8 mouse cellular contexts compared by ENCODE assay signal in genomic region chr1:152902665-152903516, GRCm38 (mm10). TPM values are rescaled to one million over a fixed set of nuclear protein-coding genes. Genes with fewer than 3 reads are reported as not detected.
A peak's percentile ranks its signal among the peaks of the same experiment; 100 is the strongest.
DNase-seq lines count a peak whose midpoint lies in the region; ATAC-seq and TF ChIP-seq lines count a peak whose summit lies in the region.

No protein-coding gene starts in this region.

- peak; percentile 98 for DNase-seq in 416B (ENCODE audit: low read depth)
- peak; percentile 95 for DNase-seq in heart, adult 9 months (ENCODE audit: low spot score in 2 of 2)
- DNase-seq in monocyte, adult 2 months (ENCODE audit: low read depth in 1 of 2, low spot score in 2 of 2) = peak; percentile 81 to 90
- peak; percentile 90 to 92 for DNase-seq in spleen, postnatal 36 days (ENCODE audit: low spot score in 2 of 2)

- peak; percentile 90 for ATAC-seq in embryonic facial prominence, embryonic 15.5 days (ENCODE audit: insufficient number of reproducible peaks, low FRiP score, low TSS enrichment, low read depth)
- peak; percentile 90 for ATAC-seq in kidney, embryonic 14.5 days (ENCODE audit: low FRiP score, low TSS enrichment)
- ATAC-seq in limb, embryonic 15.5 days (ENCODE audit: insufficient number of reproducible peaks, low FRiP score, low TSS enrichment, low read depth) = peak; percentile 87

- H3K4me1 ChIP-seq in bone marrow, adult 2 months (ENCODE audit: control insufficient read depth, insufficient read depth, low read length) = no peaks in the 10 kb centered on the region; the same call in 1 of the 2 replicates
- H3K4me1 ChIP-seq in embryonic facial prominence, embryonic 15.5 days = peaks cover 20% of the 10 kb centered on the region
- H3K4me1 ChIP-seq in kidney, embryonic 14.5 days (ENCODE audit: control insufficient read depth, insufficient read depth, low read length) = peaks cover 11% of the 10 kb centered on the region
- H3K4me1 ChIP-seq in limb, embryonic 15.5 days = peaks cover 15% of the 10 kb centered on the region

- H3K4me3 ChIP-seq in bone marrow, adult 2 months (replicated peaks; ENCODE audit: control insufficient read depth, low read depth, low read length) = peak overlapping the region; percentile 93
- peak overlapping the region; percentile 95 for H3K4me3 ChIP-seq in embryonic facial prominence, embryonic 15.5 days (replicated peaks)
- peak overlapping the region; percentile 96 for H3K4me3 ChIP-seq in kidney, embryonic 14.5 days (ENCODE audit: low read length)
- peak overlapping the region; percentile 90 for H3K4me3 ChIP-seq in limb, embryonic 15.5 days

- peak overlapping the region; percentile 85 for H3K9ac ChIP-seq in embryonic facial prominence, embryonic 15.5 days
- H3K9ac ChIP-seq in kidney, embryonic 14.5 days (ENCODE audit: low read depth, low read length) = peak overlapping the region; percentile 97
- peak overlapping the region; percentile 85 for H3K9ac ChIP-seq in limb, embryonic 15.5 days

- no peaks in the 10 kb centered on the region for H3K9me3 ChIP-seq in embryonic facial prominence, embryonic 15.5 days (replicated peaks)
- no peaks in the 10 kb centered on the region for H3K9me3 ChIP-seq in kidney, embryonic 14.5 days (ENCODE audit: control insufficient read depth, low read length)
- H3K9me3 ChIP-seq in limb, embryonic 15.5 days = no peaks in the 10 kb centered on the region

- peak; percentile 62; the same call in 1 of the 2 replicates for TF ChIP-seq POLR2A in bone marrow, adult 2 months (IDR thresholded peaks at IDR 0.05; ENCODE audit: borderline replicate concordance, control insufficient read depth, low read depth, low read length)

- no peak for TF ChIP-seq CTCF in bone marrow, adult 2 months (IDR thresholded peaks at IDR 0.05; ENCODE audit: control insufficient read depth, insufficient read depth, low read length)

- peak overlapping the region; percentile 99 for H3K4me2 ChIP-seq in embryonic facial prominence, embryonic 15.5 days (replicated peaks)
- peak overlapping the region; percentile 73 for H3K4me2 ChIP-seq in kidney, embryonic 14.5 days (replicated peaks; ENCODE audit: low read depth, low read length)
- peak overlapping the region; percentile 97 for H3K4me2 ChIP-seq in limb, embryonic 15.5 days

- WGBS in bone marrow, adult 2 months = under 1% methylated on average over 59 of the region's 69 CpGs
- WGBS in embryonic facial prominence, embryonic 15.5 days = under 1% methylated on average over 48 of the region's 69 CpGs
- under 1% methylated on average over 57 of the region's 69 CpGs for WGBS in kidney, embryonic 14.5 days
- under 1% methylated on average over 59 of the region's 69 CpGs for WGBS in limb, embryonic 15.5 days

- H3K36me3 ChIP-seq in embryonic facial prominence, embryonic 15.5 days = no peaks in the 10 kb centered on the region
- H3K36me3 ChIP-seq in kidney, embryonic 14.5 days (ENCODE audit: control insufficient read depth, insufficient read depth, low read length) = no peaks in the 10 kb centered on the region
- H3K36me3 ChIP-seq in limb, embryonic 15.5 days = no peaks in the 10 kb centered on the region

- no peaks in the 10 kb centered on the region for H3K27me3 ChIP-seq in embryonic facial prominence, embryonic 15.5 days
- H3K27me3 ChIP-seq in kidney, embryonic 14.5 days (ENCODE audit: control insufficient read depth, insufficient read depth, low read length) = no peaks in the 10 kb centered on the region
- H3K27me3 ChIP-seq in limb, embryonic 15.5 days = no peaks in the 10 kb centered on the region

- peak overlapping the region; percentile 100 for H3K27ac ChIP-seq in bone marrow, adult 2 months (ENCODE audit: control insufficient read depth, insufficient read depth, low read depth, low read length, poor library complexity)
- H3K27ac ChIP-seq in embryonic facial prominence, embryonic 15.5 days (replicated peaks) = peak overlapping the region; percentile 100
- peak overlapping the region; percentile 98 for H3K27ac ChIP-seq in kidney, embryonic 14.5 days (ENCODE audit: low read depth, low read length)
- peak overlapping the region; percentile 98 for H3K27ac ChIP-seq in limb, embryonic 15.5 days

RNA-seq across cellular contexts. Expression of gene Smg7, which starts 0.4 kb away (rescaled TPM):
- polyA plus RNA-seq in bone marrow, adult 2 months (2011; ENCODE audit: insufficient read depth, insufficient read length, low replicate concordance, missing spikeins) = 26.8 and 41.0 TPM in 2 replicates
- polyA plus RNA-seq in embryonic facial prominence, embryonic 15.5 days (2015; fragmentation: Nextera tagmentation; extraction: Ambion mirVana) = 27.0 and 27.6 TPM in 2 replicates
- 27.9 and 43.1 TPM in 2 replicates for polyA plus RNA-seq in kidney, embryonic 14.5 days (2014; fragmentation: Nextera tagmentation; extraction: Ambion mirVana)
- 23.6 and 25.9 TPM in 2 replicates for polyA plus RNA-seq in limb, embryonic 15.5 days (2015; fragmentation: Nextera tagmentation; extraction: Ambion mirVana)

RNA-seq across cellular contexts. Expression of gene Nmnat2, which starts 51.9 kb away (rescaled TPM):
- polyA plus RNA-seq in bone marrow, adult 2 months (2011; ENCODE audit: insufficient read depth, insufficient read length, low replicate concordance, missing spikeins) = 7.5 TPM in 1 of 2 replicates, not detected in the other
- 2.5 and 2.8 TPM in 2 replicates for polyA plus RNA-seq in embryonic facial prominence, embryonic 15.5 days (2015; fragmentation: Nextera tagmentation; extraction: Ambion mirVana)
- polyA plus RNA-seq in kidney, embryonic 14.5 days (2014; fragmentation: Nextera tagmentation; extraction: Ambion mirVana) = 0.79 and 0.93 TPM in 2 replicates
- 1.4 and 2.4 TPM in 2 replicates for polyA plus RNA-seq in limb, embryonic 15.5 days (2015; fragmentation: Nextera tagmentation; extraction: Ambion mirVana)

Comparison
In these comparisons a context has a peak if more than half of its experiments do, and no peak if none do; other contexts are left out.
1. Peak in every context shown above with its lines: DNase-seq, ATAC-seq, H3K4me3 ChIP-seq and H3K27ac ChIP-seq.